Mouse (Mus musculus) spleen, adult 18-20 months (tissue): Measurements from ENCODE around the gene Phldb2.

Experiments used
- DNase-seq, 2 experiments: peaks; one replicate each; pipeline ENCODE4 v3.0.0; 2022; ENCODE audit warnings: mixed read lengths in 2 of 2

Phldb2 gene

DNA sequence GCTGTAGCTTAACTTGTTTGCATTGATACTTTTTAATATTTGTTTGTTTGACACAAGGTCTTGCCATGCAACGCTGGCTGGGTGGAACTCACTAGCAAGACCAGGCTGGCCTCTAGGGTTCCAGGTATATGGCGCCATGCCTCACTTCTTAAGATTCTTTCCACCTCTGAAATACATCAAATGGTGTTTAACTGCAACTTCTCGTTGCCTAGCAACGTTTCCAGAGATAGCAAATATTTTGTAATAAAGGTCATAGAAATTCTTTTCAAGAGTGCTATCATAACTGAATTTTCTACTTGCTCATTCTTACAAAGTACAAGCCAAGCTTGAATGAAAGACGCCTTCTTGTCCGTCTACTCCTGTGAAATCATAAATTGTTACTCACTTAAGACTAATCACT, 165.7 kb downstream of the Phldb2 start:
- DNase-seq, result no peak

DNA sequence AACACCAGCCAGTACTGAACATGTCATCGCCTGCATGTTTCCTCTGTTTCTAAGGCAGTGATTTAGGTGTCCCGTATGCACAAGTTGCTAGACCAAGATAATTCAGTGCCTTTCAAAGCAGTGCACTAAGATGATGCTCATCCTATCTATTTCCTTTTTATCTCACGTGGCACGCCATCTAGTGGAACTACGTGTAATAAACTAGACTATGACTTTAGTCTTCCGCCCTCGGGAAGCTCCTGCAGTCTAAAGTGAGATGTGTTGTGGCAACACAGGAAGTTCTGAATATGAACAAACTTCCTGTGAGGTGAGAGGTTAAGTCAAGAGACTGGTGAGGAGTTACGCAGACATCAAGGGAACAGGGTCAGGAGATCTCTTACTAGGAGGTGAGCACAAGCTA, 166.8 kb downstream of the Phldb2 start:
- no peak for DNase-seq

DNA sequence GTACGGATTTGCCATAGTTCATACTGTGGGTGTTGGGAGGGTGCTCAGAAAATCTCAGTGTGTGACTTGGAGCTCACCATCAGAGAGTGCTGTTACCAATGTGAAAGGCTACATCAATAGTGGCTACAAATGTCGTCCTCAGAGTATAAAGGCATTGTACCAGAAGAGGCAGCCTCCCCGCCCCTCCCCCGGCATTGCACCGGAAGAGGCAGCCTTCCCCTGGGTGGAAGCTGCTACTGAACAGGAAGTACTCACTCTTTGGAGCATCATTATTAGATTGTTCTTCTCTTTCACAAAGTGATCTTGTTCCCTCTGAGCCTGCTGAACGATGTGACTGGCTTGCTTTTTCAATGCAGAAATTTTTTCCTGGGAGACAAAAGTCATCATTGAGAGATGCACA, 173.4 kb downstream of the Phldb2 start:
- DNase-seq, result no peak

DNA sequence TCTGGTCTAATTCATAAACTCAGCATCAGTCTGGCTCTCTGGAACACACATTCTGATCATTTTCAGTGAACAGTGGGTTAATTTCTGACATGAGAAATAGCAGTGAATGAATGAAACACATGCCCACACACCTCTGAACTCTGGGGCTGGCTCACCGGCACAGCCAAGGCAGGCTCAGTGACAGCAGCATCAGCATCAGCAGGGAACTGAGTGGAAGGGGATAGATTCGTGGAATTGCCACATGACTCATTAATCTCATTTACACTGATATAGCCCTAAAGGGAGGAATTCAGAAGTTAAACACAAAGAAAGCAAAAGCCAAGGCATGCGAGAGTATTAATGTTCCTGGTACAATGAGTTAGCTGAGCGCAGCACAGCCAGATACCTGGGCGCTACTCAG, 178.6 kb downstream of the Phldb2 start:
- DNase-seq, result no peak

DNA sequence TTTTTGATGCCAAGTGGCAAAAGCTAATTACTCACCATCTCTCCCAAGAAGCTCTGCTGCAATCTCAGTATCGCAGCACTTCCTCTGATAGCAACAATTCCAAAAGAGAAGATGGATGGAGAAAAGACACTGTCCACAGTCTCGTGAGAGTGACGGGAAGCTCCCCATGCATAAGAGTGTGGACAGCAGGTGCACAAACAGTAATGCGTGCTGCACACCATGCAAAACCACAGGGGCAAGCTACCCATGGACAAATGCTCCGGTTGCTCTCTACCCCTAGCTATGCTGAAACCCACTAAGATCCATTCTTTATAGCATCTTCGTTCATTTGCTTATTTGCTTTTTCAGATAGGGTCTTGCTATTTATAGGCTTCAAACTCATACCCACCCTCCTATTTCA, 182.5 kb downstream of the Phldb2 start:
- no peak for DNase-seq

DNA sequence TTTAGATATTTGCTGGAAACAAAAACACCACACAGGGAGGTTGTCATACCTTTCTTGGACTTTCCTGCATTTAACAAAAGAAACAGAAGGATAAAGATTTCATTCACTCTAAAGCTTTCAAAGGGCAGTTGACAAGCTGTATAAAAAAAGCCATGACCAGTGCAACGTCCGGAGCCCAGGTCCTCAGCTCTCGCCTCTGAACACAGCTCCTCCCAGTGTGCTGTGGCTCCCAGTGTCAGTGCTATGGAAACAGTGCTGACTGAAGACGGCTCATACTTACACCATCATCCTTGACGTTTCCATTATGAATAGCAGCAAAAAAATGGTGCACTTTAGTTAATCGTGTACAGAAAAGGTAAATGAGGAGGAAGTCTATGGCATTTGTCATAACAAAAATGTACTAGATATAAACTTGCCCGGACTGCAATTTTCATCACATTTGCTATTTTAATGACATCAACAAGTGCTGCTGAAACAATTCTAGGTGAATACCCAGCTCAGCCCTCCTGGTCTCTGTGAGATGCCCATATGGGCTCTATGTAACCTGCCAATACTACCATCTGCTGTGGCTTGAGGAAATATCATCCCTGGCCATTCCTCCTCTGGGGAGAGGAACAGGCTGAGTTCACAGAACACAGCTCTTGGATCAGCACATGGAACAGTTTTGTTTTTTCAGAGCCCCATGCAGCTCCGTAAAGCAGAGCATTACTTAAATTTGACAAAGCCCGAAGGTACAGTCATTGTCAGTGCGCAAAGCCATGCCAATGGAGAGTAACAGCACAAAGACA, 185.4 kb downstream of the Phldb2 start:
- DNase-seq, result no peak

DNA sequence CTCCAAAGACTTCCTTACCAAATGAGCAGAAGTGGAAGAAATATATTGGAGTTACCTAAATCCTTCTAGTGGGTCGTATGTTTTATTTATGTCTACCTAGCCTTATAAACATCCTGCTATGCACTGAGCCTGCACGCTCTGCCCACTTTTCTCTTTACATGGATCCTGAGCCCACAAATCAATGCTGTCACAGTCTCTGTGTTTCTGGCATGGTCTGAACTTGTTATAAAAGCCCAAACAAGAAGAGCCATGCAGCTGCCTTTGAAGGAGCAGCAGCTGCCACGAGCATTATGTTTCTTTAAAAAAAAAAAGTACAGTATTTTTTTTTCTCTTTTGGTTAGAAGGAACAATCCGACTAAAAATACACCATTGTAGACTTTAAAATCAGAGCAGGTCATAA, 186.0 kb downstream of the Phldb2 start:
- DNase-seq, result no peak

DNA sequence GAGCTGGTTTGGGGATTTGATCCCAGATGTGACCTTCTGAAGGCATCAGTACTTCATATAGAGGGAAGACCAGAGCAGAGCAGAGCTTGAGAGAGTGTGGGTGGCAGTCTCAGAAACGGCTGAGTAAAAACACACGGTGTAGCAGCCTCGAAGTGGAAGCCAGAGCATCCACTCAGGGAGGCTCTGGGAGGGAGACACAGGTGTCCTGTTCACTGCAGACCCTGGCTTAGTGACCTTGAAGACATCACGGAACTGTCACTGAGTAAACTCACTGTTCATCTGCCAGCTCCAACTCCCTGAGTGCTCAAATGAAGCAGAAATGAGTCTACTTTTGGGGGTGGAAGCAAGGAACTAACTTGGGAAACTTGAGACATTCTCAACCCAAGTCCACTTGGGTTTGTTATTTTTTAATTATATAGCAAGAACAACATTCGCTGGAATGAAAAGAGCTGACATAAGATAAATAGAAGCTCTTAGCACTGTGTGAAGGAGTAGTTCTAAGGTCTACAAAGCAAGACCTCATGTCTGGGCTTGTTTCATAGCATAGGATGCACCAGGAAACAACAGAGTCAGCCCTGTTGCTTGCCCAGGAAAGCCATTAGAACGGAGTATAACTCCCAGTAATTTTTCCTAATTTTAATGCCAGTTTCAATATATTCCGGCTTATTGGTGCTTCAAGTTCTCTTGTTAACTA, 187.4 kb downstream of the Phldb2 start:
- DNase-seq, result no peak

DNA sequence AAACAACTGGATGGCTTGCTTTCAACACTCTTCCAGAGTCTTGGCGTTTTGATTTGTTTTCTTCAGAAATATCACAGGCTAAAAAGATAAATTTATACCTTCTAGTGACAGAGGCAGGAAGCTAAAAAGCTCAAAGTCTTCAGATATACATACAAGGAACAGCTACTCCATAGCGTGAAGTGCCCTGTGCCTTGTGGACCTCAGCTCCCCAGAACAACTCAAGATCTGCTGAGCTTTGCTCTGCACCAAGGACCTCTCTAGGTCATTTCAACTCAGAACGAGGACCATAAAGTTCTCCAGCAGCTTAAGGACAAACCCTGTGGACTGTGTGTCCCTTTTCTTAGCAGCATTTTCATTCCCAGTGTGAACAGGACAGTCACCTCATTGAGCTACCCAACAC, 188.3 kb downstream of the Phldb2 start:
- DNase-seq, result no peak

DNA sequence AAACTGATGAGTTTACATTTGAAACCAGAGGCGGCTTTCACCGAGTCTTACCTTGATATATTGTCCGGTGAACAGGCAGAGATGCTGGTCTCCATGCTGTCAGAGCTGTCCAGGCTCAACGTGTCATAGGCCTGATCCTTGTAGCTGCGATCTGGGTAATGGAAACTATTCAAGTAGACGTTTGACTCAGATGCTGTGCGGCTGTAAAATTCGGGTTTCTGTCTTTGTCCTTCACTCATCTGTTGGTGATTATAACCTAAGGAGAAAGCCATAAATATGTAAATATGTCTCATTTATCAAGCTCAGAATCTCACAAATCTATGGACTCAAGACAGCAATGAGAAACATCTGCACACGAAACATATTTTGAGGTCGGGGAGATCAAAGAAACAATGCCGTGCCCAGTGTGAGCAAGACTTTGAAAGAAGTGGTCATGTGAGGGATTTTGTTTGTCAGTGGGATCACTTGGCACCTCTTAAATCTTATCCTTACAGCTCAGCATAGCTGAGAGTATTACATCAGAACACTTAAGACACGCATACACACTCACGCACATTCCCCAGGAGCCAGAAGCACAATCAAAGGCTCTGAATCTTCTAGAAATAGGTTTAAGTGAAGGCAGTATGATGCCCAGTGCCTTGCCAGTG, 190.4 kb downstream of the Phldb2 start:
- no peak for DNase-seq

DNA sequence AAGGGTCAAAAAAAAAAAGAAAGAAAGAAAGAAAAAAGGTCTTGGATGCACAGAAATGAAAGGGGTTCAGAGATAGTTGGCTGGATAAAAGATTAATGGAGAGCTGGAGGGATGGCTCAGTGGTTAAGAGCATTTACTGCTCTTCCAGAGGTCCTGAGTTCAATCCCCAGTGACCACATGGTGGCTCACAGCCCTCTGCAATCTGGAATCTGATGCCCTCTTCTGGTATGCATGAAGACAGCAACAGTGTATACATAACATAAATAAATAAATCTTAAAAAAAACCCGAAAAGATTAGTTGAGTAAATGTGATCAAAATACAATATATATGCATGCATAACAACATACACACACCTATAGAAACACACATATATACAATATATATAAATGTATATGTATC, 192.0 kb downstream of the Phldb2 start:
- no peak for DNase-seq

DNA sequence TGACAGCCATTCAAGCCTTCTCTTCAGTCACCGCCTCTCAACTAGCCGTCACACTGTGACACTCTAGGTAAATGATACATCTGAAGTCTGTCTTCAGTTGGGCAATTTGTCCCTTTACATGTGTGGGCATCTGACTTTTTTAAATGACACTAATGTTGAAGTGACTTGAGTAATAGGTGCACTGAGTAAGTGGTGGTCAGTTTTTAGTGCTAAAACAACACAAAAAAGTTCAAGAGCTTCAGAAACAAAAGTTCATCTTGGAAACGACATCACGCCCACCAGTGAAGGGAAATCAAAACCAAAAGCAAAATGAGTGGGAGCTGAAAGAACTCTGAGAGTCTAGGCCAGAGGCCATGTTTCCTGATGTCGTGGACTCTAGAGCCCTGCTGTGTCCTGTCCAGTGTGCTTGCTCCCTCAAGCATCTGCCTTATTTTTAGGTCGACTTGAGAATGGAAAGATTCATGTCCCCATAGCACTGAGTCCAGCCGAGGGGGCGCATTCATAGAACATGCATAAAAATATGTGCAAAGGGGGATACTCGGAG, 194.6 kb downstream of the Phldb2 start:
- DNase-seq, result no peak

DNA sequence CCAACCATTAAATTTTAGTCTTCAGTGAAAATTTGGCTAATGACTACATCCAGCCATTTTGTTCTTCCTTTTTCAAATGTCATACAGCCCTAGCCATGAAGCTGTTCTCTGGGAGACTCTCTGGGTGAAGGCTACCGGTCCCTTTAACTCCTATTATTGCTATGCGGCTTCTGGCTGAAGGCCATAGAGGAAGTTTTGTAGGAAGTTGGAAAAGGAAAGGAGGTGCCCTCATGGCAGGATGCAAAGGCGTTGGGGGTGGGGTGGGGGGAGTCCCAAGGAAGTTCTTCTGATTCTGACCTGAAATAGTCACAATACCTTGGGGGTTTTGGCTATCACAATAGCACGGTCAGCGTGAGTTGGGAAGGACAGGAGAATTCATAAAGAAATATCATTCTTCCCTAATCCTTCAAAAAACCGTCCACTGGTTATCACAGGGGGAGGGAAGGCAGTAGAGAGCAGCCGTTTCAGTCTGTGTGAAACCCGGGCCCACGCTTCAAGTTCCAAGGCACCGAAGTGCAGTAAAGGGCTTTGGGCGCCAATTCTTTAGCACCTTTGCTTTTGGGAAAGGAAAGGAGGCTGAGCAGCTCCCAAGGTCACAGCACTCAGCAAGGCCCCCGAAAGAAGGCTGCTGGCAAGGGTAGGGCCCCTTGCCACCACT, 195.8 kb downstream of the Phldb2 start:
- peak in 1 of 2 experiments; percentile 7 for DNase-seq

DNA sequence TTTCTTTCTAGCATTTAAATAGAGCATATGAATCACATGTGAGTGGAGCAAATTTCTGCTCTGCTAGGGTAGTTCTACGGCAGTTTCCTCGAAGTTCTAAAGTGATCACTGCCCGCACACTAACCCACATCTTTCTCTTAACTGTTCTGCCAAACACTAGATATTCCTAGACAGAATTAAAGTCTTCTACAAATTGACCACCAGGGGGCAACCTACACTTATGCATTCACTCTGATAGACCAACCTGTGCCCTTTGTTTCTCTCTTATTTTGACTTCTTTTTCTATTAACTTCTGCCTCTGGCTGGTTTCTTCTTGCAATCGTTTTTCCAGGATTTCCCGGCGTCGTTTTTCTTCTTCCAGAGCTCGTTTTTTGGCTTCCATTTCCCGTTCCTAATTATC, 196.5 kb downstream of the Phldb2 start:
- peak in 1 of 2 experiments; percentile 12 for DNase-seq

DNA sequence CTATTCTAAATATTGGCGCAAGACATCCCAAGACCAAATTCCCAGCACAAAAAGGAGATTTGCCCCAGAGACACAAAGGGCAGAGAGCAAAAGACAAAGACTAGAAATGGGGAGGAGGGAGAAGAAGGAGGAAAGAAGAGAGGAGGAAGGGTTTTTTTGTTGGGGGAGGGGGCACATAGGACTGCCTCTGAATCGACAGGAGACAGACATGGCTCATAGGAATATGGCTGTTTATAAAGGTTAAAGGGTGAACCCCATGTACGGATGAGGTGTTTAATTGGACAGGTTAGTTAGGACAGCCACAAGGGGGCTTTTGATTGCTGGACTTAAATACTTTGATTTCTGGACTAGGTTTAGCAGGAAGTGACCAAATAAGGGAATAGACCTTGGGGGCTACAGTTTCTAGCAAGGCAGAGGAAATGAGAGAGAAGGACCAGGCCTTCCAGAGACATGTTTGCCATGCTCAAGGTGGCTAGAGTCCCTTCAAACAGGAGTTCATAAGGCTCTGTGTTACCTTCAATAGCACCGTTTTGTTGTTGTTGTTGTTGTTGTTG, 209.7 kb downstream of the Phldb2 start:
- DNase-seq, result no peak

DNA sequence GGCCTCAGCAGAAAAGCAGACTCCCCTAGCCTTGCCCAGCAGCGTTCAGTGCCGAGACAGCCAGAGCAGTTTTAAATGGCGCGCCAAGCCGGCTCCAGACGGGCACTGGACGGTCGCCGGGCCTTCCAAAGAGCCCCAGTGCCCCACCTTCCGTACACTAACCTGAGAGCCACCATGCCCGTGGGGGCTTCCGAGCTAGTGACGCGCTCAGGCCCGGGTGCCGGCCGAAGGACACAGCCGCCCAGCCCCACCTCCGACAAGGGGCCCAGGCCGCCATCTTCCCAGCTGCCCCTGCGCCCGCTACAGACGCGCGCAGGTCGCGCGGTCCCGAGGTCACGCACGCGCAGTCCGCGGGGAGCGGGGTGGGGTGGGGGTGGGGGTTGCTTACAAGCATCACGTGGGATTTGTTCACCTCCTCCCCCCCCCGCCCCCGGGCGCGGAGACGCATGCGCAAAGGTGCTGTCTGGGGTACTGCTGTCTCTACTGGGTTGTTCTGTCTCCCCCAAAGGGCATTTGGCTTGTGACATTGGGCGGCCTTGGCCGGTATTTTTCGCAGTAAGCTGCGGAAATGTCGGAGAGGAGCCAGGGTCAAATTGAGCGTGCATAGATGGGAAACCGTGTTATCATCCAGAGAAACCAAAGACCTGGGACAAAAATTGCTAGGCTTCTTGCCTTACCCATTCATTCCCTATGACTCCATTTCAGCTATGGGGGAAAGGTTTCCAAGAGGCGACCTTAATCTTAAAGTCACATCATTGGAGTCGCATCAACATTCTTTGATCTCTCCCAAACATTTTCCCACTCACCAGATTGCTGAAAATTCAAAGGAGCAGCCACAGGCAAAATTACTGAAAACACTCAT, 210.6 kb downstream of the Phldb2 start, which contains the start of gene Abhd10:
TSS of gene Abhd10 (minus strand) at position 341 of the 862 bp plus-strand sequence.
- peak; percentile 94 to 96 for DNase-seq

DNA sequence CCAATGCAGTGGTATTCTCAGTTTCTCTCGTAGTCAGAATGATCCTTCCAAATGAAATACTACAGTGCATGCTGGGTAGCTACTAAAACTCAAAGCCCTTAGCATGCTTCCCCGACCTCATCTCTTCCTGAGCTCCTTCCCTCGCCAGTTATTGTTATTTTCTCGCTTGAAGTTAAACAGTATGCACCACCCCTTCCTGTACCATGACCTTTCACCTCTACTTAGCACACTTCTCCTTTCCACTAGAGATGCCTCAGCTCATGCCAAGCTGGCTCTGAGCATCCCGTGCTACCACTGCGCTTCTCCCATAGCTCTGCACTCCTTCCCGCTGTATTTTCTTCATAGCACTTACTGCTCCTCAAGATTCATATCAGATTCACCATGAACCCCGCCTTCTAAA, 215.5 kb downstream of the Phldb2 start:
- DNase-seq, result no peak

DNA sequence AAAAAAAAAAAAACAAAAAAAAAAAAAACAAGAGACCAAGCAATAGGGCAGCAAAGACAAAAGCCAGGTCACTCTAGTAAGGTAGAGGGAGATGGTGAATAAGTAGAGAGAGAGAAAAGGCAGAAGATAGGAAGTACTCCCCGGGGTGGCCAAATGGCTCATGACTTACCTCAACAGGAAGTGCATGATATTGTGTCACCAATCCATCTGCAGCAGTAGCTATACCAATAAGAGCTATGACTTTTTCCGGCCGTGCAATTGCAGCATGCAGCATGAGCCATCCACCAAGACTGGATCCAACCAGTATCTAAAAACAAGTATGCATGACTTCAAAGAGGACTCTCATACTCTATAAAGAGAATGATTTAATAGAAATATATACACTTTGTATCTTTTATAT, 216.7 kb downstream of the Phldb2 start:
- DNase-seq, result no peak

DNA sequence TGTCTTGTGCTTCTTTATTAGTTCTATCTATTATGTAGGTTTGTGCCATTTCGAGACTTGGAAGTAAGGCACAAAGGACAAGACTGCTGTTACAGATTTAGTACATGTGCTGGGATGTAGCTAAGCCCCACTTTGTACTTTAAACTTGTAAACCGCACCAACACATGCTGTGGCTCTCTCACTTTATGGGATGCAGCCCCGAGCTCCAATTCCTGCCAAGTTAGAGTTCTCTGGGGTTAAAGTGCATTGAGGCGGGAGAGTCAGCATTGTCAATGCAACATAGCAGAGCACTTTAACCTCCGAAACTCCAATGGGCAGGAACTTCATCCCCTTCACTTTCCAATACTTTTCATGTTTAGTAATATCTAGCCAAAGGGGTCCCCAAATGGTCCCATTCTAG, 224.2 kb downstream of the Phldb2 start:
- no peak for DNase-seq

DNA sequence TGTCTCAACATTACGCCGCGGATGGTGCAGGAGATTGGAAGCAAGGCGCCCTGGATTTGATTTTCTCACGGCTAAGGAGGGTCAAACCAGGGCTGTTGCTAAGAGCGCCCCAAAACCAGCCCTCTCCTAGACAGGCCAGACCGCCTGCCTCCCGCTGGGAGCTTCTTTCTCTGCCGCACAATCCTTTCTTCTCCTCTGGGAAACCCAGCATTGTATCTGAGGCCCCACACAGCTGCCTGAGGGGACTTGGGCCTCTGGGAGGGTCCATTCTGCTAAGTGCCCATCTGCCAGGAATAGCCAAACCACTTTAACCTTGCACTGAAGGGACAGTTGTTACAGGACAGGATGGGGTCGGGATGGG, 228.7 kb downstream of the Phldb2 start:
- DNase-seq, result no peak

DNA sequence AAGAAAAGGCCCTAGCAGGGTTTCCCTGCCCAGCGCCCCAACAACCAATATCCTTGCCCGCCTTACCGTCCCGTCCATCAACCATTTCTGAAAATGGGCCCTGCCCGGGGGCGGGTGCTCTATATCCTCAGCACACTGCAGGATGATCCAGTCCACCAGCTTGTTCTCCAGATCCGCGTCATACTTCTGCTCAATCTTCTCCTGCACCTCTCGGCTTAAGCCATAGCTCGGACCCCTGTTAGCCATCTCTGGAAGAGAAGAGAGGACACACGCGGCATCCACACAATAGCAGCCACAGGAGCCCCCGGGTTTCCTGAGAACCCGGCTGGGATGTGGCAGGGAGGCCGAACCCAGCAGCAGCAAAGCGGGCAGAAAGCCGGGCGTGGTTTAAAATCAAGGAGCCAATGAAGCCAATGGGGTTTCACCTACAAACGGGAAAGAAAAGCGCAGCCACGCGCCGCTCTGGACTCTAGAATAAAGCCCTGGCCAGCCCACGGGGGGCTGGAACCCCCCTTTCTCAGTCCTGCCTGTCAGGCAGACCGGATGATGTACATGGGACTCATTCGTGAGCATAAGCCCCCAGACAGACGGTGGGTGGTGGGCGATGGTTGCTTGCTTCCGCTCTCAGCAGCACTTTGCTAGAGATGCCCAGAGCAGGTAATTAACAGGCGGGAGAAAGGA, 229.2 kb downstream of the Phldb2 start, which contains the start of gene Tagln3:
TSS of gene Tagln3 (minus strand) at position 548 of the 681 bp plus-strand sequence.
- DNase-seq, result no peak
